Mouse (Mus musculus) CH12.LX (cell line): ENCODE results near the gene Rnf144b. TPM values are rescaled to one million over a fixed set of nuclear protein-coding genes. Genes with fewer than 3 reads are reported as not detected.

Experiments used
- DNase-seq: peaks from one replicate; pipeline ENCODE4 v3.0.0-alpha.2; 2013; ENCODE audit errors: extremely low read depth
- H3K27ac ChIP-seq: 2 replicates; pipeline ENCODE4 v1.5.1; 2012; ENCODE audit warnings: low read depth, mild to moderate bottlenecking, control low read depth, moderate library complexity; ENCODE audit not compliant: insufficient read depth
- H3K27me3 ChIP-seq: replicated peaks from 2 replicates; pipeline ENCODE3; 2012; ENCODE audit warnings: inconsistent platforms
- H3K36me3 ChIP-seq, 2 experiments: replicated peaks in 1 of 2; 2 replicates each; pipeline versions ENCODE3 to v1.6.1; 2012; ENCODE audit warnings: inconsistent platforms in 1 of 2, low read length in 1 of 2, mild to moderate bottlenecking in 1 of 2, mixed read lengths in 1 of 2, moderate library complexity in 1 of 2; ENCODE audit not compliant: control insufficient read depth in 1 of 2, insufficient read depth in 1 of 2
- H3K4me1 ChIP-seq, 2 experiments: 2 replicates each; pipeline ENCODE4 v1.6.1; 2012; ENCODE audit warnings: inconsistent platforms in 1 of 2, moderate library complexity in 1 of 2; ENCODE audit not compliant: insufficient read depth in 2 of 2, control insufficient read depth in 1 of 2
- H3K4me2 ChIP-seq: 2 replicates; pipeline ENCODE4 v1.6.1; 2012; ENCODE audit warnings: low read depth, mild to moderate bottlenecking, control low read depth; ENCODE audit not compliant: poor library complexity, insufficient read depth, severe bottlenecking
- H3K4me3 ChIP-seq, 3 experiments: fragments of 150-350 bp in 1 of 3; sonication (generic) in 1 of 3; replicated peaks in 1 of 3; 2 replicates each; pipeline versions ENCODE3 to v1.5.1; 2011 to 2012; ENCODE audit warnings: low read depth in 2 of 3, low read length in 2 of 3, mild to moderate bottlenecking in 2 of 3, moderate library complexity in 2 of 3, control low read depth in 1 of 3, improper control_type of control experiment in 1 of 3, inconsistent platforms in 1 of 3, mixed read lengths in 1 of 3; ENCODE audit not compliant: poor library complexity in 1 of 3
- H3K79me2 ChIP-seq: replicated peaks from 2 replicates; pipeline ENCODE4 v1.6.1; 2012; ENCODE audit warnings: mild to moderate bottlenecking, moderate library complexity; ENCODE audit not compliant: control insufficient read depth, poor library complexity, insufficient read depth, severe bottlenecking; ENCODE audit errors: extremely low read depth
- H3K9ac ChIP-seq: 2 replicates; pipeline ENCODE4 v1.6.1; 2012; ENCODE audit warnings: low read depth, mild to moderate bottlenecking, control low read depth, moderate library complexity; ENCODE audit not compliant: insufficient read depth
- H3K9me3 ChIP-seq: replicated peaks from 2 replicates; pipeline ENCODE3; 2012; ENCODE audit warnings: low read length, inconsistent platforms, mixed read lengths
- BHLHE40 ChIP-seq: IDR thresholded peaks from 2 replicates; pipeline ENCODE4 v1.6.1; 2011; ENCODE audit warnings: mild to moderate bottlenecking, low read depth, low read length, improper control_type of control experiment
- CHD1 ChIP-seq: IDR thresholded peaks from 2 replicates; pipeline ENCODE4 v1.6.1; 2012; ENCODE audit warnings: low read depth, low read length, improper control_type of control experiment, inconsistent platforms
- CHD2 ChIP-seq: IDR thresholded peaks from 2 replicates; pipeline ENCODE4 v1.6.1; 2011; ENCODE audit warnings: low read length, improper control_type of control experiment
- CTCF ChIP-seq, 2 experiments: IDR thresholded peaks in 1 of 2; conservative IDR thresholded peaks in 1 of 2; 2 replicates each; pipeline ENCODE4 v1.5.1; 2011 to 2012; ENCODE audit warnings: low read depth in 2 of 2, low read length in 2 of 2, improper control_type of control experiment in 1 of 2, inconsistent platforms in 1 of 2, mild to moderate bottlenecking in 1 of 2, moderate library complexity in 1 of 2
- ETS1 ChIP-seq: conservative IDR thresholded peaks from 2 replicates; pipeline ENCODE4 v1.6.1; 2012; ENCODE audit warnings: low read depth, mild to moderate bottlenecking, inconsistent platforms, low read length, improper control_type of control experiment, moderate library complexity
- GABPA ChIP-seq: IDR thresholded peaks from 2 replicates; pipeline ENCODE4 v1.6.1; 2012; ENCODE audit warnings: low read depth, low read length, improper control_type of control experiment, inconsistent platforms; ENCODE audit not compliant: insufficient replicate concordance
- IRF4 ChIP-seq: IDR thresholded peaks from 2 replicates; pipeline ENCODE4 v1.6.1; 2014; ENCODE audit warnings: low read depth, mild to moderate bottlenecking, inconsistent platforms, low read length, improper control_type of control experiment
- JUND ChIP-seq: conservative IDR thresholded peaks from 2 replicates; pipeline ENCODE4 v1.6.1; 2011; ENCODE audit warnings: low read depth, low read length, improper control_type of control experiment
- KAT2A ChIP-seq: IDR thresholded peaks from 2 replicates; pipeline ENCODE4 v1.6.1; 2012; ENCODE audit warnings: low read length, improper control_type of control experiment, inconsistent platforms; ENCODE audit not compliant: insufficient replicate concordance
- MAFK ChIP-seq: IDR thresholded peaks from 2 replicates; pipeline ENCODE4 v1.6.1; 2011; ENCODE audit warnings: low read length, improper control_type of control experiment; ENCODE audit not compliant: insufficient replicate concordance
- MAZ ChIP-seq: IDR thresholded peaks from 2 replicates; pipeline ENCODE4 v1.6.1; 2012; ENCODE audit warnings: low read depth, mild to moderate bottlenecking, inconsistent platforms, low read length, improper control_type of control experiment, moderate library complexity
- MYC ChIP-seq: IDR thresholded peaks from 2 replicates; pipeline ENCODE4 v1.6.1; 2011; ENCODE audit warnings: low read depth, mild to moderate bottlenecking, improper control_type of control experiment, low read length
- NELFE ChIP-seq: IDR thresholded peaks from 2 replicates; pipeline ENCODE4 v1.6.1; 2011; ENCODE audit warnings: low read depth, low read length, improper control_type of control experiment
- POLR2A ChIP-seq: IDR thresholded peaks from 2 replicates; pipeline ENCODE4 v1.6.1; 2011; ENCODE audit warnings: low read depth, mild to moderate bottlenecking, improper control_type of control experiment, low read length
- POLR2AphosphoS2 ChIP-seq: IDR thresholded peaks from 2 replicates; pipeline ENCODE4 v1.6.1; 2011; ENCODE audit warnings: low read depth, low read length, improper control_type of control experiment
- RAD21 ChIP-seq: IDR thresholded peaks from 2 replicates; pipeline ENCODE4 v1.6.1; 2011; ENCODE audit warnings: low read depth, mild to moderate bottlenecking, low read length, improper control_type of control experiment, moderate library complexity
- RCOR1 ChIP-seq: conservative IDR thresholded peaks from 2 replicates; pipeline ENCODE4 v1.6.1; 2012; ENCODE audit warnings: low read depth, mild to moderate bottlenecking, inconsistent platforms, low read length, improper control_type of control experiment
- SIN3A ChIP-seq: IDR thresholded peaks from 2 replicates; pipeline ENCODE4 v1.6.1; 2012; ENCODE audit warnings: low read length, improper control_type of control experiment, inconsistent platforms
- TBP ChIP-seq: conservative IDR thresholded peaks from 2 replicates; pipeline ENCODE4 v1.6.1; 2011; ENCODE audit warnings: low read depth, low read length, improper control_type of control experiment
- USF2 ChIP-seq: conservative IDR thresholded peaks from 2 replicates; pipeline ENCODE4 v1.6.1; 2011; ENCODE audit warnings: low read depth, low read length, improper control_type of control experiment
- ZMIZ1 ChIP-seq: IDR thresholded peaks from 2 replicates; pipeline ENCODE4 v1.6.1; 2012; ENCODE audit warnings: low read depth, mild to moderate bottlenecking, inconsistent platforms, low read length, improper control_type of control experiment
- ZNF384 ChIP-seq: IDR thresholded peaks from 2 replicates; pipeline ENCODE4 v1.6.1; 2012; ENCODE audit warnings: low read depth, low read length, improper control_type of control experiment, inconsistent platforms
- dilution Hi-C: fragments of 300-500 bp; cut with MboI; formaldehyde crosslinking; loops from 2 replicates; pipeline ENCODE4 v1.14.3; 2020; ENCODE audit warnings: low sequenced_read_pairs; ENCODE audit not compliant: extremely low pct_unique_long_range_greater_than_20kb, extremely low pct_ligation_motif_present
- in situ Hi-C: fragments of 300-500 bp; cut with MboI; formaldehyde crosslinking; loops from 3 replicates; pipeline ENCODE4 v1.14.3; 2019; ENCODE audit warnings: low sequenced_read_pairs, low pct_ligation_motif_present, low pct_unique_long_range_greater_than_20kb, mixed read lengths
- polyA plus RNA-seq: library from polyadenylated mRNA; unstranded; fragments of >175 nt; gene quantifications from 2 replicates; pipeline ENCODE4 v1.2.1, GENCODE M21; 2012; ENCODE audit warnings: low read depth; ENCODE audit not compliant: insufficient read length
- total RNA-seq, 2 experiments: library from RNA; depleted of rRNA; stranded (reverse); fragments of 300-350 nt in 1 of 2; fragments of >200 nt in 1 of 2; gene quantifications; 2 replicates each; pipeline ENCODE4 v1.2.3; 2012 to 2014

The Rnf144b gene
- total and polyA plus RNA-seq, 3 experiments: not detected

DNA sequence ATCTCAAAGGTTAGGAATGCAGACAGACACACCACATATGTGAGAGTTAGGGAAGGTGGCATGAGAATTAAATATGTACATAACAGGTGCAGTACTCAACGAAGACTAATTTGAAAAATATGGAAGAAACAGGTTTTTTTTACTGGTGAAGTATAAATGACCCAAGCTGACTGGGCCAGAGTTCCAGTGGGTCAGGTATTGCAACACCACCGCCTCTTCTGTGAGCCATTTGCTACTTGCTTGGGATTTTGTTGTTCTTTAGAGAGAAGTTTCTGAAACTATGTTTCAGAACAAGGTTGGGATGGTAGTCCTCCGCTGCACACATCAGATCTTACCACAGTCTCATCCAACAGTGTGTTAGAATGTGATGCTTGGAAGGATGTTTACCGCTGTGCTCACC lies 65.4 kb downstream of the Rnf144b start:
- no peaks in the 10 kb centered on the region for H3K36me3 ChIP-seq
- dilution Hi-C loops: no loop called here
- H3K79me2 ChIP-seq: no peaks in the 10 kb centered on the region
- TF ChIP-seq MYC: no peak
- TF ChIP-seq POLR2AphosphoS2: no peak
- TF ChIP-seq RAD21: no peak
- no peak for TF ChIP-seq SIN3A
- TF ChIP-seq JUND: no peak
- TF ChIP-seq BHLHE40: no peak
- TF ChIP-seq TBP: no peak
- TF ChIP-seq RCOR1: no peak
- in situ Hi-C loops: no loop called here
- no peak overlapping the region for H3K27ac ChIP-seq
- H3K4me2 ChIP-seq: no peak overlapping the region
- no peak overlapping the region for H3K9ac ChIP-seq
- peaks cover 0 to 22% of the 10 kb centered on the region in 2 experiments; a peak in 2 of 4 replicates for H3K4me1 ChIP-seq
- H3K27me3 ChIP-seq: no peaks in the 10 kb centered on the region
- DNase-seq: no peak
- no peaks in the 10 kb centered on the region for H3K9me3 ChIP-seq
- no peak overlapping the region for H3K4me3 ChIP-seq

GRCm38 (mm10) chr13:47189971-47190370 lies 67.5 kb downstream of the Rnf144b start:
- no peak overlapping the region for H3K4me3 ChIP-seq
- TF ChIP-seq GABPA (no peak), ZNF384 (no peak), CHD1 (no peak), ZMIZ1 (no peak), RAD21 (no peak), MAFK (no peak), KAT2A (no peak), USF2 (no peak), POLR2AphosphoS2 (no peak), MAZ (no peak), MYC (no peak), JUND (no peak), CHD2 (no peak), CTCF (conservative IDR thresholded peaks at IDR 0.05 in 1 of 2, IDR thresholded peaks at IDR 0.05 in 1 of 2; ENCODE audit: low read depth in 2 of 2, low read length in 2 of 2) (no peak), NELFE (no peak), POLR2A (no peak), ETS1 (no peak), IRF4 (no peak), TBP (no peak)
- TF ChIP-seq, all 38 proteins: peak for 0
- no peaks in the 10 kb centered on the region for H3K79me2 ChIP-seq
- H3K36me3 ChIP-seq: no peaks in the 10 kb centered on the region
- peak; percentile 21 for DNase-seq
- dilution Hi-C loops: no loop called here
- in situ Hi-C loops: no loop called here
- no peaks in the 10 kb centered on the region for H3K9me3 ChIP-seq
- no peaks in the 10 kb centered on the region for H3K27me3 ChIP-seq
- H3K9ac ChIP-seq: no peak overlapping the region
- H3K4me1 ChIP-seq: peaks cover 0 to 13% of the 10 kb centered on the region in 2 experiments; a peak in 2 of 4 replicates
- H3K4me2 ChIP-seq: no peak overlapping the region
- no peak overlapping the region for H3K27ac ChIP-seq
